Mouse (Mus musculus) intestine, postnatal 0 days (tissue): ENCODE data around the gene Wif1. TPM values are rescaled to one million over a fixed set of nuclear protein-coding genes. Genes with fewer than 3 reads are reported as not detected.

ENCODE experiments used
- ATAC-seq: fragments of 200-750 bp; cut with Nextera tagmentation; 2 replicates; pipeline ENCODE4 v1.8.0; 2017; ENCODE audit warnings: mild to moderate bottlenecking, moderate TSS enrichment, moderate library complexity
- H3K27ac ChIP-seq: fragments of 300-500 bp; sonication (generic); 2 replicates; pipeline ENCODE4 v1.5.1; 2014; ENCODE audit warnings: mild to moderate bottlenecking, low read depth, low read length, moderate library complexity
- H3K27me3 ChIP-seq: fragments of 300-500 bp; sonication (generic); replicated peaks from 2 replicates; pipeline ENCODE4 v1.6.1; 2014; ENCODE audit warnings: low read length, mixed read lengths; ENCODE audit not compliant: control insufficient read depth, insufficient read depth
- H3K36me3 ChIP-seq: fragments of 300-500 bp; sonication (generic); 2 replicates; pipeline ENCODE4 v1.6.1; 2014; ENCODE audit warnings: mild to moderate bottlenecking, moderate library complexity; ENCODE audit not compliant: control insufficient read depth, insufficient read depth
- H3K4me1 ChIP-seq: fragments of 300-500 bp; sonication (generic); replicated peaks from 2 replicates; pipeline ENCODE4 v1.6.1; 2014; ENCODE audit warnings: antibody characterized with exemption, low read length, mixed read lengths; ENCODE audit not compliant: control insufficient read depth, insufficient read depth
- H3K4me2 ChIP-seq: fragments of 300-500 bp; sonication (generic); replicated peaks from 2 replicates; pipeline ENCODE4 v1.6.1; 2014; ENCODE audit warnings: low read depth, mild to moderate bottlenecking, moderate library complexity
- H3K4me3 ChIP-seq: fragments of 300-500 bp; sonication (generic); 2 replicates; pipeline ENCODE4 v1.5.1; 2014; ENCODE audit warnings: low read depth, low read length
- H3K9ac ChIP-seq: fragments of 300-500 bp; sonication (generic); 2 replicates; pipeline ENCODE4 v1.6.1; 2014; ENCODE audit warnings: mild to moderate bottlenecking, low read depth, low read length
- H3K9me3 ChIP-seq: fragments of 300-500 bp; sonication (generic); 2 replicates; pipeline ENCODE4 v1.6.1; 2016; ENCODE audit warnings: mixed run types; ENCODE audit not compliant: control insufficient read depth
- CTCF ChIP-seq: sonication (generic); IDR thresholded peaks from 2 replicates; pipeline ENCODE4 v1.5.1; 2016; ENCODE audit warnings: low read depth, mild to moderate bottlenecking, control low read depth, antibody characterized with exemption, moderate library complexity
- whole genome bisulfite sequencing: fragments of 180-500 bp; shearing (Covaris S2); extraction: QIAGEN DNeasy Blood & Tissue Kit; methylation state at CpG from one replicate; pipeline ENCODE4 v1.1.7; 2014; 5-methylcytosine and 5-hydroxymethylcytosine counted together
- polyA plus RNA-seq: library from polyadenylated mRNA; unstranded; fragments of >200 nt; fragmentation: Nextera tagmentation; extraction: Ambion mirVana; gene quantifications from 2 replicates; pipeline ENCODE4 v1.2.1, GENCODE M21; 2015

The Wif1 gene
- polyA plus RNA-seq, 1 experiment from 2014 or later = 0.65 TPM

DNA sequence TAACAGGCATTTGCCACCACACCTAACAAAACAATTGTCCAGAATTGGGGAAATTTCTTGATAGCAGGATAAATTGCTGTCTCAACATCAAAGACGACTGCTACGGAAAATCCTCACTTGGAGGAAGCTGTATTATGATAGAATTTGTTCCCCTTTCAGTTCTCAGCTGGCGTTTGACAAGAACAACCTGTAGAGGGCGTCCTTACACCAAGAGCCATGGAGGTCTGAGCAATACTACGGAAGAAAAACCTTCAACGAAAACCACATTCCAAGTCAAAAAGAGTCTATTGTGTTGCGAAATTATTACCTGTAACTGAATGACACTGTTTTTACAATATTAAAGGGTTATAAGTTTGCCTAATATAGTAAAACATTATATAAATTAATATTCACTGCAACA lies 2.0 kb upstream of the Wif1 start:
- no peaks in the 10 kb centered on the region for H3K9me3 ChIP-seq
- H3K9ac ChIP-seq = no peak overlapping the region
- WGBS = 20% methylated on average over 7 of the region's 7 CpGs
- H3K4me2 ChIP-seq = no peak overlapping the region
- ATAC-seq = no peak
- H3K27ac ChIP-seq = no peak overlapping the region
- H3K4me3 ChIP-seq = no peak overlapping the region
- H3K36me3 ChIP-seq = no peaks in the 10 kb centered on the region
- H3K4me1 ChIP-seq = peaks cover 6% of the 10 kb centered on the region; the same call in 1 of the 2 replicates
- peaks cover 23% of the 10 kb centered on the region for H3K27me3 ChIP-seq
- TF ChIP-seq CTCF = peak; percentile 74

DNA sequence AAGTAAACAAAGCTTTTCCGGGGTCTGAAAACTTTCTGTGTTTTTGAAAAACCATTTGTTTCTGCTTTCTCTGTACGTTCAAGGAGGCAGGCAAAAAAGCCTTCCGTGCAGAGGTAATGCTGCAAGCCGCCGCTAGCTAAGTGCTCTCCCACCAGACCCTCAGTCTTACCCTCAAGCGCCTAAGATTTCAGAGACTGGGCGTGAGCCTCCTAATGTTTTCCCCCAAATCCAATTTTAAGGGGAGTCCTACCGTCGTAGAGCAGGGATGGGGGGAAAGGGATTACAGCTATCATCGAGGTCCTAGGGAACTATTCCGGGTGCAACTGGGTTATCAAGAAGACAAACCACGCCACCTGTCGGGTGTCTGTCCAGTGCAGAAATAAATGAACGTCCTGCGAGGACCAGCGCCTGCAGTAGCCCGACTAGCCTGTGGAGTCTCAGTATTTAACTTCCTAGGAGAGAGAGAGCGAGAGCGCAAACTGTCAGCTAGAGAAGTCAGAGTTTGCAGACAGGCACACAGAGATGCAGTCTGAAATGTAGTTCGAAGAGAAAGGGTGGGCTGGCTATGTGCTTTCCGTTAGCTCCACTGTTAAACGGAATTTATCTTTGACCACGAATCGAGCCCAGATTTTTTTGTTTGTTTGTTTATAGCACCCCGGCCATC lies 500 bp upstream of the Wif1 start:
- H3K36me3 ChIP-seq = no peaks in the 10 kb centered on the region
- TF ChIP-seq CTCF = peak; percentile 72
- under 1% methylated on average over 25 of the region's 25 CpGs for whole genome bisulfite sequencing
- H3K9me3 ChIP-seq = no peaks in the 10 kb centered on the region
- peaks cover 6% of the 10 kb centered on the region; the same call in 1 of the 2 replicates for H3K4me1 ChIP-seq
- no peak overlapping the region for H3K27ac ChIP-seq
- ATAC-seq = peak; percentile 87
- H3K27me3 ChIP-seq = peaks cover 30% of the 10 kb centered on the region
- peak overlapping the region; percentile 92 for H3K4me2 ChIP-seq
- H3K4me3 ChIP-seq = peak overlapping the region; percentile 46
- H3K9ac ChIP-seq = no peak overlapping the region

DNA sequence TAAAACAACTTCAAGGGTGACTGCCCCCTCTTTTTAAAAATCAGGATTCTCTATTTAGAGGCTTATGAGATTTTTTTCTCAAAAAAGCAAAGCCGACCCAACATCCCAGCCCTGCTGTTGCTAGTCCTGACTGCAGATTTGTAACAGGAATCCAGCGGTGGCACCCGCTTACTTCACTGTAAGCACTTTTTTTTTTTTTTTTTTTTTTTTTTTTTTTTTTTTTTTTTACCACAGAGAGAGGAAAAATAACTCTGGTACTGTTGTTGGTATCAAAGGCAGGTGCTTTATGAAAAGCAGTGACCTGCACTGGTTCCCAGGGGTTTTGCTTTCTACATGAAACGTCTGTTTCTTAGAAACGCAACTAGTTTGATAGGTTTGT lies 798 bp downstream of the Wif1 start:
- 7% methylated on average over 5 of the region's 5 CpGs for WGBS
- Histone ChIP-seq H3K4me3 (peak overlapping the region; percentile 46), H3K27ac (no peak overlapping the region), H3K4me1 (peaks cover 6% of the 10 kb centered on the region; the same call in 1 of the 2 replicates), H3K9me3 (no peaks in the 10 kb centered on the region), H3K9ac (no peak overlapping the region), H3K36me3 (no peaks in the 10 kb centered on the region), H3K4me2 (peak overlapping the region; percentile 92), H3K27me3 (peaks cover 30% of the 10 kb centered on the region)
- ATAC-seq = no peak
- TF ChIP-seq CTCF = no peak

DNA sequence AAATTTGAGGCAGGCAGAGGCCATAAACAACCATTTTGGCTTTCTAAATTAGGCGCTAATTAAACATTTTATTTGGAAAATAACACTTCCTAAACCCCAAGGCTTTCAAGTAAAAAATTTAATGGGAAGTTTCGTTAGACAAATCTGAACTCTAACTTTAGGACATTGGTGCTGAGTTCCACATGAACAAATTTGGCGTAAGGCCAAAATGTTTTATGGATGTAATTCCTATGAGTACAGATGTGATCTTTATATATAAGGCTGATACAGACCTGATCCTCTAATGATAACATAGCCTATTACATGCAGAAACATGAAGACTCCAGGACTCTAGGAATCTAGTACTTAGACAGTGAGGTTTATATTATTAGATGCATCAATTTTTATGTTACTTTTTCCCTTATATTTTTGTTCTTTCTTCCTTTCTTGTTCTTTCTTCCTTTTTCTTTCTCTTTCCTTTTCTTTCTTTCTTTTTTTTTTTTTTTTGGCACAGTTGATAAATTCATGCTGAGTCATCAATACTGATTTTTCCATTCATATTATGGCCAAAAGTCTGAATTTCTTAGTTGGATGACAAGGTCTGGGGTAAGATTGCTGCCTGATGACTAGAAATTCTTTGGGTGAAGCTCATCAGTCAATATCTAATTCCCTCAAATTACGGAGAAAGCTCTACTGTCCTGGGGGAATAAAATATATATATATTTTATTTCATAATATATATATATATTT lies 5.0 kb downstream of the Wif1 start:
- Histone ChIP-seq H3K4me2 (no peak overlapping the region), H3K27ac (no peak overlapping the region), H3K27me3 (peaks cover 27% of the 10 kb centered on the region), H3K4me3 (no peak overlapping the region), H3K9me3 (no peaks in the 10 kb centered on the region), H3K9ac (no peak overlapping the region), H3K36me3 (no peaks in the 10 kb centered on the region), H3K4me1 (peaks cover 6% of the 10 kb centered on the region; the same call in 1 of the 2 replicates)
- whole genome bisulfite sequencing = 88% methylated on average over 4 of the region's 4 CpGs
- no peak for ATAC-seq
- no peak for TF ChIP-seq CTCF

DNA sequence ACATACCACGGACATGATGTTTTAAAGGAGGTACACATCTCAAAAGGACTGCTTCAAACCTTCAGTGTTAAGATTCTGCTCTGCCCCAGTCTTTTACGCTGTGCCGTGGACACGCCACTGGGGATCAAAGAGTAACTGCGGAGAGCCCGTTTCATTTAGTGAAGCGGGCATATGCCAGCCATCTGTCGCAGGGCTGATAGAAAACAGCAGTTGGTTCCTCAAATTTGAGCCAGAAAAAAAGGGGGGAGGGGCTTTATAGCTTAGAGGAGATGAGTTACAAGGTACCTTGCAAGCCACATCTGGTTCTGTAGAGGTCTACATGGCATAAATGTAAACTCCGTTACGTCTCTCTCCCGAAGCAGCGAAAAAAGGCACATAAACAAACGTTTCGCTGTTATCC lies 7.2 kb downstream of the Wif1 start:
- 68% methylated on average over 14 of the region's 14 CpGs for WGBS
- H3K9me3 ChIP-seq = no peaks in the 10 kb centered on the region
- TF ChIP-seq CTCF = no peak
- no peaks in the 10 kb centered on the region for H3K36me3 ChIP-seq
- no peak overlapping the region for H3K4me3 ChIP-seq
- no peaks in the 10 kb centered on the region for H3K4me1 ChIP-seq
- ATAC-seq = no peak
- H3K4me2 ChIP-seq = no peak overlapping the region
- peaks cover 11% of the 10 kb centered on the region for H3K27me3 ChIP-seq
- H3K9ac ChIP-seq = no peak overlapping the region
- H3K27ac ChIP-seq = no peak overlapping the region

DNA sequence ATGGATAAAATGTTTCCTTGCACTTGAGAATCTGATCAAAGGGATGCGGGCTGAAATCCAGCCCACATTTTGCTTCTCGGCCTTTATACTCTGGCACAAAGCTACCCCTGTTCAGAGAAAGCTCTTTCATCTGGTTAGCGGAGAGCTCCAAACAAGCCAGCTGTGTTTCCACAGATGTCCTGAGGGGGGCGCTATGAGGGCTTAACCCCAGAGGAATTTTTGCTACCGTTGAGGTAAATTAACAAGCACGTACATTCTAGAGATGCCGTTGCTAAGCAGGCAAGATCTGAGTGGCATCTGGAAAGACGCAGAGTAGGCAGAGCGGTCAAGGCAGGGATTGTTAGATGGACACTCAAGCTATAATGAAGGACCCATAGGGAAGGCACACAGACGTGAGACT lies 13.7 kb downstream of the Wif1 start:
- H3K4me3 ChIP-seq = no peak overlapping the region
- no peak overlapping the region for H3K4me2 ChIP-seq
- no peaks in the 10 kb centered on the region for H3K4me1 ChIP-seq
- H3K9me3 ChIP-seq = no peaks in the 10 kb centered on the region
- H3K27ac ChIP-seq = no peak overlapping the region
- no peak overlapping the region for H3K9ac ChIP-seq
- no peaks in the 10 kb centered on the region for H3K27me3 ChIP-seq
- 81% methylated on average over 10 of the region's 10 CpGs for WGBS
- no peak for ATAC-seq
- H3K36me3 ChIP-seq = no peaks in the 10 kb centered on the region
- TF ChIP-seq CTCF = no peak; the same call in 1 of the 2 replicates
